Mouse (Mus musculus): ENCODE results near the gene Rilpl1.

GRCm38 (mm10) chr5:124483655-124484396, 47.4 kb downstream of the Rilpl1 start:
- TF ChIP-seq CTCF (IDR thresholded peaks at IDR 0.05; ENCODE audit: low read depth) (peak; percentile 35), EP300 (optimal IDR thresholded peaks at IDR 0.05) (no peak)

Measured in stomach, postnatal 0 days (tissue).